Mouse (Mus musculus): ENCODE results near the gene 1700025G04Rik. TPM values are rescaled to one million over a fixed set of nuclear protein-coding genes. Genes with fewer than 3 reads are reported as not detected.
"Not testable (repeated sequence)": the region's sequence is repeated elsewhere in the genome, so short reads cannot be mapped to it uniquely, and the experiment has no call there.

The 1700025G04Rik gene
- polyA plus RNA-seq, 1 experiment from 2014 or later, result 38.4 TPM

DNA sequence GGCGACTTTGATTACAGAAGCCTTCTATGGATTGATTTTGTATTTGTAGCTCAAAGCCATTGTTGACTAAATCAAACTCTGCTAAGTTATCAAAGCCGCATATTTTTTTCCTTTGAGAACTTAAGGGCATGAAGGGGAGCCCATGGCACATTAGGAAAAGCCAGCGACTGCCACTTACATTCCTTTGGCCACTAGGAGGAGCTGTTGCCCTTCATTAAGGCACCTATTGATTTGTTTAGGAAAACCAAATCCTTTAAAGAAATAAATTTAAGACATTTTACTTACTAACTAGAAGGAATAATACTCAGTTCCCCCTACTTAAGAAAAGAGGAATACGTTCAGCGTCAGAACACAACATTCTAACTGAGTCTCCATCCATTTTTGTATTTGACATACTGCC, 269.5 kb downstream of the 1700025G04Rik start:
- no peak for ATAC-seq (ENCODE audit: low FRiP score, low read depth)
- H3K27ac ChIP-seq (replicated peaks), result no peak overlapping the region
- H3K27me3 ChIP-seq, result no peaks in the 10 kb centered on the region
- no peaks in the 10 kb centered on the region for H3K9me3 ChIP-seq
- no peak overlapping the region for H3K4me3 ChIP-seq
- H3K4me1 ChIP-seq, result no peaks in the 10 kb centered on the region
- no peak overlapping the region for H3K4me2 ChIP-seq (replicated peaks)
- H3K36me3 ChIP-seq, result peaks cover 23% of the 10 kb centered on the region
- WGBS, result 25% methylated on average over 5 of the region's 5 CpGs
- H3K9ac ChIP-seq (replicated peaks), result no peak overlapping the region

DNA sequence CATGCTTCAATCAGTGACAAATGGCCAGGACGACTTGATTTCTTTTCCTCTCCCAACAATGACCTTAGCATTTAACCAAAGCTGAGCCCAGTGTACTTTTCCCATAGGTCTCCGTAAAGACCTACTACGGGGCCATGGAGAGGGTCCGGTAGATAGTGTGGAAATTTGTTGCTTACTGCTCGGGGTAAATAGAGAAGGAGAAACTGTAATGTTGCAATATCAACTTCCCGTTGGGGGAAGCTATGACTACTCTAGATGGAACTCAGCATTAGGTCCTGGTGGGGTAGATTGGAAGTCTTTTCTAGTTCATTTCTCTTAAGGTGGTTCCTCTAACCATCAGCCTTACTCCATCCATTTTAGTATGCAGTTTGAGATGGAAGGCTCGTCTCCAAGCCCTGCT, 270.7 kb downstream of the 1700025G04Rik start:
- Histone ChIP-seq H3K9ac (replicated peaks) (no peak overlapping the region), H3K36me3 (peaks cover 28% of the 10 kb centered on the region), H3K27ac (replicated peaks) (no peak overlapping the region), H3K4me2 (replicated peaks) (no peak overlapping the region), H3K4me3 (no peak overlapping the region), H3K27me3 (no peaks in the 10 kb centered on the region), H3K4me1 (no peaks in the 10 kb centered on the region), H3K9me3 (no peaks in the 10 kb centered on the region)
- WGBS, result 93% methylated on average over 7 of the region's 7 CpGs
- no peak for ATAC-seq (ENCODE audit: low FRiP score, low read depth)

DNA sequence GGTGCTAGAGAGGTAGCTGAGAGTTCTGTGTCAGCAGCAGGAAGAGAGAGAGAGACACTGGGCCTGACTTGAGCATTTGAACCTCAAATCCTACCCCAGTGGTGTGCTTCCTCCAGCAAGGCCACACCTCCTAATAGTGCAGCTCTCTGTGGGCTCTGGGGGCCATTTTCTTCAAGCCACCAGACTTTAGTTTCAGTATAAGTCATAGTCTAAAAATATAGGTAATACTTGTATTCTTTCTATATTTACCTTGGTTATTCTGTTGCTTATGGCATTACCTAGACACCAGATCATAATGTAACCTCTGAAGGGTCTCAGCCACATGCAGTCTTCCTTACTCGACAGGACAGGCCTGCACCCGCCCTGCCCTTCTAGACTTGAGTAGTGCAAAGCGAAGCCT, 273.9 kb downstream of the 1700025G04Rik start:
- Histone ChIP-seq H3K4me3 (no peak overlapping the region), H3K4me2 (replicated peaks) (no peak overlapping the region), H3K9ac (replicated peaks) (no peak overlapping the region), H3K36me3 (peaks cover 42% of the 10 kb centered on the region), H3K9me3 (no peaks in the 10 kb centered on the region), H3K27me3 (no peaks in the 10 kb centered on the region), H3K4me1 (no peaks in the 10 kb centered on the region), H3K27ac (replicated peaks) (no peak overlapping the region)
- no peak for ATAC-seq (ENCODE audit: low FRiP score, low read depth)
- 92% methylated on average over 3 of the region's 3 CpGs for WGBS

DNA sequence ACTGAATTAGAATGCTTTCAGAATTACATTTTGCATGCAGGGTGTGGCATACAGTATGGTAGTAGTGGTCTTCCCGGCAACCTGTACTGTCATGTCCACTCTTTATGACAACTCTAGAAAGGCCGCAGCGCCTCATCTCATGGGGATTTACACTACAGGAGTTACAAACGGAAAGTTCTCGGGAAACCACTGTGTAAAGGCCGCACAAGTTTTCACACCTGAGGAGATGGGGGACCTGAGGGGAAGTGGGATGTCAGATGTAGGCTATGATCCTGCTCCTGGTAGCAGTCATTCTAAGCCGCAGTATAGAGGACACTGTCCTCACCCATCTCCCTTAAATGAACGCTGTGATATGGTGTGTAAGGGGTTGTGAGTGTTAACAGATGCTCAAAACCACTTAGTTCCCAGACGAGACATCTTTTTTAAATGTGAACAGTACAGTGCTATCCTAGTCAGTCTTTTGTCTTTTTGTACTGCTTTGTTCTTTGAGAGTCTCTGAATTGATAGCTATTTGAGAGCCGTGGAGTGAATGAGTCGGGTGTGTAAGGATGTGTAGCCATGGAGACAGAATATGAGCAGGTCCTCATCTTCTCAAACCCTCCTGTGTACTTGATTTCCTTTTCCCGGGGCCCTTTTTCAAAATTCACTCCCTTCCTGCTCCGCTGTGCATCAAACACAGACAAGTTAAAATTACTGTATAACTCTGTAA, 277.8 kb downstream of the 1700025G04Rik start:
- no peak overlapping the region for H3K4me3 ChIP-seq
- no peak overlapping the region for H3K4me2 ChIP-seq (replicated peaks)
- no peaks in the 10 kb centered on the region for H3K9me3 ChIP-seq
- ATAC-seq (ENCODE audit: low FRiP score, low read depth), result no peak
- no peaks in the 10 kb centered on the region for H3K27me3 ChIP-seq
- no peaks in the 10 kb centered on the region for H3K4me1 ChIP-seq
- no peak overlapping the region for H3K9ac ChIP-seq (replicated peaks)
- no peak overlapping the region for H3K27ac ChIP-seq (replicated peaks)
- peaks cover 46% of the 10 kb centered on the region for H3K36me3 ChIP-seq
- WGBS, result 83% methylated on average over 13 of the region's 13 CpGs

DNA sequence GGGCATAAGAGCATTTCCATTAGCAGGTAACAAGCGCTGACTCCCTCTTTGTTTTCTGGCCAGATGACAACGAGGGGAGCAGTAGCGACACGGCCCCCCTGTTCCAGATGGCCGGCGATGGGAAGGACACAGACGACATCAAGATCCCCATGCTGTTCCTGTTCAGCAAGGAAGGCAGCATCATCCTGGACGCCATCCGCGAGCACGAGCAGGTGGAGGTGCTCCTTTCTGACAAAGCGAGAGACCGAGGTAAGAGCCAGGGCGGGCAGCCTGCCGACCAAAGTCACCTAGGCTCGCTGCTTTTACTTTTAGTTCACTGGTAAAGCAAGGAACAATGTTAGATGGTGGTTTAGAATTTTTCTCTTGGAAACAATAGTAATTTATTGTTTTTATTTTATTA, 278.5 kb downstream of the 1700025G04Rik start:
- peaks cover 53% of the 10 kb centered on the region for H3K36me3 ChIP-seq
- H3K27ac ChIP-seq (replicated peaks), result no peak overlapping the region
- no peak overlapping the region for H3K4me2 ChIP-seq (replicated peaks)
- ATAC-seq (ENCODE audit: low FRiP score, low read depth), result no peak
- H3K4me3 ChIP-seq, result no peak overlapping the region
- WGBS, result 92% methylated on average over 16 of the region's 16 CpGs
- H3K9me3 ChIP-seq, result no peaks in the 10 kb centered on the region
- no peaks in the 10 kb centered on the region for H3K4me1 ChIP-seq
- H3K27me3 ChIP-seq, result no peaks in the 10 kb centered on the region
- H3K9ac ChIP-seq (replicated peaks), result no peak overlapping the region

DNA sequence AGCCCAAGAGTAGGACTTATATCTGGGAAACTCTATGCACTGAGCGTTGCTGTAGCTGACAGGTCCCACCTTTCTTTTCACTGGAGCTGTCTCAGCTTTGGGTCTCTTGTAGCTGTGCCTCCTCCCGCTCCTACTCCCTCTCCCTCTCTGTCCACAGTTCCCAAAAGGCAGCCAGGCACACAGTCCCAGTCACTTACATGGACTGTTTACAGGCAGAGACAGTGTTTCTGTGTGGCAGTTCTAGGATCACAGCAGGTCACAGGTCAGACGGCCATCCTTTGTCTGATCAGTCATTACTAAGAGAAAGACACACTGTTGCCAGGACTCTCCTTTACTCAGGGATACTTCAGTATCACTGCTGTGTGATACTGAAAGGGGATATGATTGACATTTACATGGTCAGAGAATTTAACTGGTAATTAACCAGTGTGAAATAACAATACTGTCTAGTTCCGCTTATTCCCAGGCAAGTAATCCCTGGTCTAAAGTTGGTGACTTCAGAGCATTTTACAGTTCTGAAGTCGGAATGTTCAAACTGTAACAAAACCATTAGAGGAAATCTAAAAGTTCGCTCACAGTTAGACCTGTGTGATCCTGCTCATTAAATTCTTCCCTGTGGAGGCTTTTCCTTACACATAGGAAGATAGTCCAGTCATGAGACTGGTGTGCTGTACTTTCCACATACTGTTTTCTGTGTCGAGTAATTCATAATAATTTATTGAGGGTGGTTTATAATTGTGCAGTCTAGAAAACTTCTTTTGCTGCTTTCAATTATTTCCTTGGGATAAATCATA, 279.1 kb downstream of the 1700025G04Rik start:
- no peak overlapping the region for H3K9ac ChIP-seq (replicated peaks)
- no peaks in the 10 kb centered on the region for H3K27me3 ChIP-seq
- no peaks in the 10 kb centered on the region for H3K9me3 ChIP-seq
- no peaks in the 10 kb centered on the region for H3K4me1 ChIP-seq
- no peak for ATAC-seq (ENCODE audit: low FRiP score, low read depth)
- WGBS, result 70% methylated on average over 7 of the region's 7 CpGs
- H3K4me3 ChIP-seq, result no peak overlapping the region
- H3K4me2 ChIP-seq (replicated peaks), result no peak overlapping the region
- no peak overlapping the region for H3K27ac ChIP-seq (replicated peaks)
- peaks cover 51% of the 10 kb centered on the region for H3K36me3 ChIP-seq

DNA sequence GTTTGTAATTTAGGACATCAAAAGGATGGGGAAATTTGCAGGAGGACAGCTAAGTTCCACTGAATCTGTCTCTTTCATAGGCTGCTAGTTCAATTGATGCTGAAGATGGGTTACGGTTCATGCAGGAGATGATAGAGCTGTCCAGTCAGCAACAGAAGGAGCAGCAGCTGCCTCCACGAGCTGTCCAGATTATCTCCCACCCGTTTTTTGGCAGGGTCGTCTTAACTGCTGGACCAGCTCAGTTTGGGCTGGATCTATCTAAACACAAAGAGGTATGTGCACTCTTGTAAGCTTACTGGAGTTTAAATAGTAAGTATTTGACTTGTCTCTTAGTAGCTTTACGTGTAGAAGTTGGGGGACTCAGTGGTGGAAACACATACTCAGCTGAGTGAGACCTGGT, 282.6 kb downstream of the 1700025G04Rik start:
- Histone ChIP-seq H3K4me1 (no peaks in the 10 kb centered on the region), H3K27me3 (no peaks in the 10 kb centered on the region), H3K4me3 (no peak overlapping the region), H3K27ac (replicated peaks) (no peak overlapping the region), H3K36me3 (peaks cover 45% of the 10 kb centered on the region), H3K4me2 (replicated peaks) (no peak overlapping the region), H3K9me3 (no peaks in the 10 kb centered on the region), H3K9ac (replicated peaks) (no peak overlapping the region)
- no peak for ATAC-seq (ENCODE audit: low FRiP score, low read depth)
- 89% methylated on average over 5 of the region's 5 CpGs for WGBS

DNA sequence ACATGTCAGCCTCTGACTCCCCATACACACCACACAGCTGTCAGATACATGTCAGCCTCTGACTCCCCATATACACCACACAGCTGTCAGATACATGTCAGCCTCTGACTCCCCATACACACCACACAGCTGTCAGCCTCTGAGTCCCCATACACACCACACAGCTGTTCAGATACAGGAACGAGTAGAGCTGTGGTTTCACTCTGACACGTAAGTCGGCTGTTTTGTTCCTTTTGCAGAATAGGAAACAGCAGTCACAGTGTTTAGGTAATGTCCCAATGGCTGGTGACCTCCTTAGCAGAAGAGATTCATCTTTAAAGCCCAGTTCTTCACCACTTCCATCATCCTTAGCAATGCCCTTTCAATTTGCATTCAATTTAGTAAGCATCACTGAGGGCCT, 287.1 kb downstream of the 1700025G04Rik start:
- not testable (repeated sequence) for H3K27ac ChIP-seq (replicated peaks); H3K27me3 ChIP-seq; H3K9ac ChIP-seq (replicated peaks); H3K4me3 ChIP-seq; H3K4me2 ChIP-seq (replicated peaks); ATAC-seq (ENCODE audit: low FRiP score, low read depth); H3K9me3 ChIP-seq; H3K4me1 ChIP-seq
- peaks cover 40% of the 10 kb centered on the region for H3K36me3 ChIP-seq
- WGBS, result 85% methylated on average over 3 of the region's 3 CpGs
